Mouse (Mus musculus) olfactory bulb, adult 2 months (tissue): Measurements from ENCODE around the gene Sncg.

Experiments used
- CTCF ChIP-seq: fragments of 200-500 bp; IDR thresholded peaks from 2 replicates; pipeline ENCODE4 v1.5.1; 2012; ENCODE audit warnings: low read depth, mild to moderate bottlenecking, low read length, moderate library complexity; ENCODE audit not compliant: insufficient read depth
- POLR2A ChIP-seq: fragments of 200-500 bp; IDR thresholded peaks from 2 replicates; pipeline ENCODE4 v1.6.1; 2012; ENCODE audit warnings: mild to moderate bottlenecking, low read depth, low read length, moderate library complexity; ENCODE audit not compliant: insufficient read depth

GRCm38 (mm10) chr14:34398901-34399300 lies 24.3 kb upstream of the Sncg start:
- TF ChIP-seq POLR2A (no peak), CTCF (no peak)
